Mouse (Mus musculus): ENCODE data around the gene Hilpda.

Gene Hilpda

DNA sequence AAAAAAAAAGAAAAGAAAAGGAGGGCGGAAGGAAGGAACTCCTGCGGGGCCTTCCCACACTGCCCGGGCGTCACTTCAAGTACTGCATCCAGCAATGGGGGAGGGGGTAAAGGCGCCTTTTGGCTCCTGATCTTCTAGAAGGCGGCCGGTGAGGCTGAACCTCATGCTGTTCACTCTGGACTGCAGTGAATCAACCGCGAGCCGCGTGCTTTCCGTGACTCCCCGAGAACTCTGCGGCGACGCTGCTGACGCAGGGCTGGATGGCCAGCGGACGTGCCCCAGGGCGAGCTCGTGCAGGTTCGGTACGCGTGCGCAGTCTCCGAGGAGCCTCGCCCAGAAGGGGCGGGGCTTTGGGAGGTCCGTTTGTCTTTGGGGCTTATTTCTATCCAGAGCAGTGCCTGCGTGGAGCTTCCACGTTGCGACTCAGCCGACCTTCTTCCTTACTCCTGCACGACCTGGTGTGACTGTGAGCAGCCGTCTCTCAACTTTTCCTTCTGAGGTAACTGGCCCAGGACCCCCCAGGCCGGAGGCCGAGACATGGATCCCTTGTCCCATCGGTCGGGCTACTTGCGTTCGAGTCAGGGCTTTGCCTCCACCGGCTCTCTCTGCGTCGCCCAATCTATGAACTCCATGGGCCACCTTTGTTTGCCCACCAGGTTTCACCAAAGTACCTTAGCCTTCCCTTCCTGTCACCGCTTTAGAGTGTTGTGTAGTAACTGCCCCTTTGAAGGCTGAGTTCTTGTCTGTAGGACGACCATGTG lies at the start of gene Hilpda:
TSS of gene Hilpda (plus strand) at position 177 of the 761 bp plus-strand sequence.
- DNase-seq: peak; percentile 93 to 95

DNA sequence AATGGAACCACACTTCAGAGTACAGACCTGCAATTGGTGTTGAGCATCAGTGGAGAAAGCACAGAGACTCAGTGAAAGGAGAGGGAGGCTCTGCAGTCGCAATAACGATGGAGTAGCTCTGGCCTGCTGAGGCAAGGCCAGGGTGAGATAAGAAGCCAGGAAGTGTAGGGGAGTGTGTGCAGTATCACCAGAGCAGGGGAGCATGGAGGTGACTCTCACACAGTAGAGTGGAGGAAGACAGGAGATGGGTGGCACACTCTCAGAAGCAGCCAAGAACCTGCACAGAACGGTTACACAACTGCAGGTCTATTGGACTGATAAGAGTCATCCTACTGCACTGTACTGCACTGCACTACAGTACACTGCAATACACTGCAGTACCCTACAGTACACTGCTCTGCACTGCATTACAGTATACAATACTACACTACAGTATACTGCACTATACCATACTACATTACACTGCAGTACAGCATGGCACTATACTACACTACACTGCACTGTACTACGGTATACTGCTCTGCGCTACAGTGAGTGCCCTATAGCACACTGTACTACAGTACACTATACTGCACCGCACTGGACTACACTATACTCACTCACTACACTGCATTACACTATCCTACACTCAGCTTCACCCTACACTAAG lies 42.9 kb upstream of the Hilpda start:
- DNase-seq: no peak

DNA sequence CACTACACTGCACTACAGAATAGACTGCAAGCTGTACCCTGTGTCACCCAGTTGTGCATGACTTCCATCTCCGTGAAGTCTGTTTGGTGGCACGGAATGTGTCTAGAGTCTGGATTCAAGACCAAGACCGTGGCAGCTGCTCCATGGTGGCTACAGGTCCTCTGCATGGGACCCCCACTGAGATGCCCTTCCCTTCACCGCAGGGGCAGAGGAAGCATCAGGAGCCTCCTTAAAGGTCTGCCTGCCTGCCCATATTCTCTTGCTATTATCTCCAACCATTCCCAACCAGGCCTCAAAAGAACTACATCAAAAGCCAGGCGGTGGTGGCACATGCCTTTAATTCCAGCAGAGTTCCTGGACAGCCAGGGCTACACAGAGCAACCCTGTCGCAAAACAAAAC lies 41.9 kb upstream of the Hilpda start:
- DNase-seq: no peak

DNA sequence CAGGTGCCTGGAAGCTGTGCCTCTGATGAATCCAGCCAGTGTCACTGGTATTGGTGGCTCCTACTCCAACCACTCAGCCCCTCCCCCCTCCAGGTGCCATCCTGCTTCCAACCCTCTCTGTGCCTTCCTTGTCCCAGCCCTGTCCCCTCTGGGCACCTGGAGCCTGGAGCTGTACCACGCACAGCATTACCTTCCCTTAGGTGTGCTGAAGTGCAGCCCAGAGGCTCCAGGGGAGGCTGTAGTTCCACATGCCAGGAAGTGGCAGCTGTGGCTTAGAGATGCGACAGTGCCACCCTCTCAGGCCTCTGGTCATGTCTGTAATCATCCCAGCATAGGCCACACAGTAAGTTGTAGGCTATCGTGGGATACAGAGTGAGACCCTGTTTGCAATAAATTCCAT lies 40.5 kb upstream of the Hilpda start:
- no peak for DNase-seq

DNA sequence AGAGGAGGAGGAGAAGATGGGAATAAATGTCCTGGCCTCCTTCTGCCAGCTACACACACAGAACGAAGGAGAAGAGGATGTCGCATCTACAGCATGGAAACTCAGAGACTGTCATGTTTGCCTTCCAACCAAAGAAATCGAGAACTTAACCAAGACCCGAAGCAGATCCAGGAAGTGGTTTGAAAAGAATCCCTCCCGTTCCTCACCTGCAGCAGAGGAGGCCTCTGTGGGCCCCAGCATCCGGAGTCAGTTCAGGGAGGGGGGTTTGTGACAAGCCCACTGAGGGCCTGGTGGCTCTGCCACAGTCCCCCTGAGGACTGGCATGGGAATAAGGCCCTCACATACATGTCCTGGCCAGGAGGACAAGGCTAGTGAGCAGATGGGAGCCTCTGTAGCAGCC lies 40.0 kb upstream of the Hilpda start:
- no peak for DNase-seq

DNA sequence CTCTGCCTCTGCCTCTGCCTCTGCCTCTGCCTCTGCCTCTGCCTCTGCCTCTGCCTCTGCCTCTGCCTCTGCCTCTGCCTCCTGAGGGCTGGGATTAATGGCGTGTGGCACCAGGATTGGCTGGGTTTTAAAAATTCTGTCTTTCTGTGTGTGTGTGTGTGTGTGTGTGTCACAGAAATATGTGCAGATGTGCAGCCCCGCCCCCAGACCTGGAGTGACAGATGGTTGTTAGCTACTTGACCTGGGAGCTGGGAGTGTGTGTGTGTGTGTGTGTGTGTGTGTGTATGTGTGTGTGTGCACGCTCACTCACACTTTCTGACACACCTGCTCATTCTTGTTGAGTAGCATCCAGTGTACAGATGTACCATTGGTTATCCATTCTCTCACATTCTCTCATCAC lies 38.6 kb upstream of the Hilpda start:
- DNase-seq: no peak

DNA sequence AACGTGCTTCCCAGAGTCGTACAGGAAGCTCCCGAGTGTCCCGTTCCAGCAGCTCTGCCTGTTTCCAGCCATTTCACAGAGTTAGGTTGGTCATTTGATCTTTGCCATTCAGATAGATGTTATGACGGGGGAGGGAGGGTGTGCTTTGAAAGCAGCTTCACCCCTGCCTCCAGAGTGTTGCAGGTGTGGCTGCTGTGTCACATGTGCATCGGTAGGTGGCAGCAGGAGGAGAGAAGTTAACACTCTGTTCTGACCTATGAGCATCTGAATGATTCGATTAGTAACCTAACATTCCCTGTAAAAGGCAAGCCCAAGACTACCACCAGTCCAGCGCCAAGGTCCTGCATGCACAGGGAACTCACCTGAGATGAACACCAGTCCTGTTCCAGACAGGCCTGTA lies 38.0 kb upstream of the Hilpda start:
- peak in 1 of 2 experiments; percentile 13 for DNase-seq

DNA sequence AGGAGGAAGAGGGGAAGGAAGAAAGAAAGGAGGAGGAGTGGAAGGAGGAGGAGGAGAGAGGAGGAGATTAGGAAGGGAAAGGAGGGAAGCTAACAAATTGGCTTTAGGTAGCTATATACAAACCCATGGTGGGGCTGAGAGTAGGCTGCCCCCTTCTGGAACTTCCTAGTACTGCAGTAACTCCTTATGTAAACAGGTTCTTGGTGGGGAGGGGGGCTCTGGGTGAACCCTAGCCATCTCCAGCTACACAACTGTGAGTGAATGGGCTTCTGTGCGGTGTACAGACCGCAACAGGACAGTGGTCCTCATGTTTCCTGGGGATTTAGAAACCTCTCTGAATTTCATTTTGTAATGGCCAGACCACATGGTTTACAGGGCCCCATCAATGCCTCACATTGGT lies 31.5 kb upstream of the Hilpda start:
- DNase-seq: peak in 1 of 2 experiments; percentile 76

DNA sequence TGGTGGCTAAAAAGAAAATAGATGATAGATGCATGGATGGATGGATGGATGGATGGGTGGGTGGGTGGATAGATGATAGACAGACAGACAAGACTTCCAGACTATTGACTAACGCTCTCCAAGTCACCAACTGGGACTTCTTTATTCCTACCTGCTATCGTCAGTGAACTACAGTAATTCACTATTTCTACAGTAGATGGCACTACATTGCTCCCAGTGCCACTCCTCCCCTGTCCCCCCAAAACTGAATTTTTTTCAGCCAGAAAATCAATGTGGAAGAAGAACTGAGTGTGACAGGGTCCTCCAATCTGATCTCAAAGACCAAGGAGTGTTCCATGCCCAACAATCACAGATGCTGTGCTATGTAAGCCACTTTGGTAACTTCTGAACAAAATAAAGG lies 30.6 kb upstream of the Hilpda start:
- DNase-seq: no peak

DNA sequence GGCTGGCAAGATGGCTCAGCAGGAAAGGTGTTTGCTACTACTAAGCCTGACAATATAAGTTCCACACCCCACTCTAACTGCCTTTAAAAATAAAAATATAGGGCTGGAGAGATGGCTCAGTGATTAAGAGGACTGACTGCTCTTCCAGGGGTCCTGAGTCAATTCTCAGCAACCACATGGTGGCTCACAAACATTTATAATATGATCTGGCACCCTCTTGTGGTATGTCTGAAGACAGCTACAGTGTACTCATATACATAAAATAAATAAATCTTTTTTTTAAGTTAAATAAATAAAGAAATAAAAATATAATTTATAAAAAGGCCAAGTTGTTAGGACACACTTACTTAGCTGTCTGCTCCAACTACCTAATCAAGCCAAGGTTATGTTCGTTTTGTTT lies 30.0 kb upstream of the Hilpda start:
- no peak for DNase-seq

DNA sequence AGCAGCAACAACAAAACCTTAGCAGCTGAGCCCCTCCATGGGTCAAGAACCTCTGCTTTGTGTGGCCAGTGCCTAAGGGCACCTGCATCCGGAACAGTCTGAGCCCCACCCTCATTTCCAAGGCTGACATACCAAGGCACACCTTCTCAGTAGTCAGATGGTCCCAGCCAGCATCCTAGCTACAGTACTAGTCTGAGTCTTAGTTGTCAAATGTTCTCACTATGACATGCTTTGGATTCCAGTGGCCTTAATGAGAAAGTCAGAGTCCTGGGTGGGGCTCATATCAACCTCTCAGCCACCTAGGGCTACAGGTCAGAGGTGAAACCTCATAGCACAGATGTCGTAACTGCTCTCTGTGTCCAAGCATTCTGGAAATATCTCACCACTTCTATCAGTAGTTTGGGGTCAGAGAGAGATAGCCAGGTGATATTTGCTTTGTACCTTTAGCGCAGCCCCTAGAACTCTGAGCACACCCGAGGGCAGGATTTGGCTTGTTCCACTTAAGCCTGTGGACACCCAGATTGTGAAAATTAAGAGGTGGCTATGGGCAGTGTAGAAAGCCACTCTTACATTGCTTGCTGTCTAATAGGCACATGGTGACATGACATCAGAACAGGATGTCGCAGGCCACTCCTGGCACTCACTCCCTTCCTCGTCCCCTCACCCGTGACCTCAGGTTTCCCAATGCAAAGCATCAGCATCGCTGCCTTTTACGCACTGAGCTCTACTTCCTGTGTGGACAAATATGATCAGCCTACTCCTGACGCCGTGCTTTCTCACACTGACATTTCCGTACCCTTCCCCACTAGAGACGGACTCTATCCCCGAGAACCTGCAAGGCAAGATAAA lies 26.8 kb upstream of the Hilpda start:
- DNase-seq: no peak

DNA sequence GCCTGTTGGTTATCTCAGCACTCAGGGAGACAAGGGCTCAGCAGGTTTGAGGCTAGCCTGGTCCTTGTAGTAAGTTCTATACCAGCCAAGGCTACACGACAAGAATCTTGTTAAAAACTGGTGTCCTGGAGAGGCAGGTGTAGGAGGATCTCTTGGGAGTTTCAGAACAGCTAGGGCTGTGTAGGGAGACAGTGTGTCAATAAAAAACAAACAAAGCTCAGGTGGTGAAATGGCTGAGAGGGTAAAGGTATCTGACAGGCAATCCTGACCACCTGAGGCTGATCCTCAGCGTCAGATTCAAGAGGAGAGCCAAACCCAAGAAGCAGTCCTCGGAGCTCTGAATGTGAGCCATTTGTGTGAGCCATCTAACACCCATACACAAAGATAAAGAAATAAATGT lies 26.1 kb upstream of the Hilpda start:
- no peak for DNase-seq

DNA sequence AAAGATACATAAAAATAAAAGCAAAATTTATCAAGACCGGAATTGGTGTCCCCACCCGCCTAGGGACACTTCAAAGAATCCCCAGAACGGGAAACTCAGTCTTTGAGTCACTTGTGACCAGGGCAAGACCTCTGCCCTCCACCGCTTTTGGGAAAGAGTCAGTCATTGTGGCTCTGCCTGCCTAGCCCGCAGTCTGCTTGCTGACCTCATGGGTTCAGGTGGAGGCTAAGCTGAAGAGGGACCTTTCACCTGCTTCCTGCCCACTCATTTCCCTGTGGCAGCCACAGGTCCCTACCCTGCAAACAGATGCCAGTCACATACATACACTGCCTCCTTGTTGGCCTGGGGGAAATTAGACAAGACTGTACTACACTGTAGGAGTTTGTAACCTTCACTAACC lies 25.7 kb upstream of the Hilpda start:
- DNase-seq: no peak

DNA sequence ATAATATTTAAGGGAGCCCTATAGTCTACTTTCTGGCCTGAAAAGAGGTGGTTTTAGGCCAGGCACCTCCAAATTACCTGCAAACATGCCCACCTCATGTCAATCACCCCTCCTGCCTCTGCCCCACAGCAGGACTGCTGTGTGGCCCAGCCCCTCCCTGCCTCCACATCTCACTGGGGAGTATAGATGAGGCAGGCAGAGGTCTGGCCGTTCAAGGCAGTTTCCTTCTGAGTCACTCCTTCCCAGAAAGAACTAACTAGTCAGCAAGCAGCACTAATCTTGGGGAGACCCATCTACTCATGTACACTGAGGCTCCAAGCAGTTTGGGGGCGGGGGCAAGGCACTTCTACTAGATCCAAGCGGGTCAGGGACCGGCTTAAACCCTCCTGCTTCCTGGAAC lies 25.2 kb upstream of the Hilpda start:
- DNase-seq: no peak

DNA sequence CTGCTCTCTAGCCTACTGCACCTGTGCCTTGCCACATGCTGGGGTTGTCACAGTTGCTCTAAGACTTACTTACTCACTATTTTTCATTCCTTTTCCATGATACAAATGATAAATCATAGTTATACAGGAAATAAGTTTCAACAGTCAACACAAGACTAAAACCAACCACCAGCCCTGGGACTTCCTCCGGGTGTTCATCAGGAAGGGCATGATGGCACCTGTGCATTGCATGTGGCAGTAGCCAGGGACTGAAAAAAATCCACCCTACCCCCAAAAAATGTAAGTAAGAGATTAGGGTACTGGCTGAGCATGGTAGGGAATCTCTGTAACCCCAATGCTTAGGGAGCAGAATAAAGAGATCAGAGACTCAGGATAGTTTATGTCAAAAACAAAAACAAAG lies 12.9 kb upstream of the Hilpda start:
- DNase-seq: no peak

DNA sequence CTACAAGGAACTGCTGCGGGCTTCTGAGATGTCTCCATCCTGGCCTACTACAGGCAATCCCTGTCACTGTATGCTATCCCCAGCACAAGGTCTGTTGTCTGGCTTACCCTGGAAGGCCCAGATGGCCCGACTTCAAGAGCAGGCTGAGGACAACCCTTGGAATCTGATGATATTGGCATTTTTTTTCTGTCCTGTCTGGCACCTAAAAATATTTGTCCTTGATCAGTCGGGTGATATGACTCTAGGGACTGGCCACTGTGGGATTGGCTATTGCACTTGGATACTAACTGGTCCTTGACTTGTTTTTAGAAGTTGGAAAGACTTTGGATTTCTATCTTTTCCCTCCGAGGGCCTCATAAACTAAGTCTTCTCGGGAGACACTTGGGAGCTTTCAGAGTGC lies 10.5 kb upstream of the Hilpda start:
- no peak for DNase-seq

DNA sequence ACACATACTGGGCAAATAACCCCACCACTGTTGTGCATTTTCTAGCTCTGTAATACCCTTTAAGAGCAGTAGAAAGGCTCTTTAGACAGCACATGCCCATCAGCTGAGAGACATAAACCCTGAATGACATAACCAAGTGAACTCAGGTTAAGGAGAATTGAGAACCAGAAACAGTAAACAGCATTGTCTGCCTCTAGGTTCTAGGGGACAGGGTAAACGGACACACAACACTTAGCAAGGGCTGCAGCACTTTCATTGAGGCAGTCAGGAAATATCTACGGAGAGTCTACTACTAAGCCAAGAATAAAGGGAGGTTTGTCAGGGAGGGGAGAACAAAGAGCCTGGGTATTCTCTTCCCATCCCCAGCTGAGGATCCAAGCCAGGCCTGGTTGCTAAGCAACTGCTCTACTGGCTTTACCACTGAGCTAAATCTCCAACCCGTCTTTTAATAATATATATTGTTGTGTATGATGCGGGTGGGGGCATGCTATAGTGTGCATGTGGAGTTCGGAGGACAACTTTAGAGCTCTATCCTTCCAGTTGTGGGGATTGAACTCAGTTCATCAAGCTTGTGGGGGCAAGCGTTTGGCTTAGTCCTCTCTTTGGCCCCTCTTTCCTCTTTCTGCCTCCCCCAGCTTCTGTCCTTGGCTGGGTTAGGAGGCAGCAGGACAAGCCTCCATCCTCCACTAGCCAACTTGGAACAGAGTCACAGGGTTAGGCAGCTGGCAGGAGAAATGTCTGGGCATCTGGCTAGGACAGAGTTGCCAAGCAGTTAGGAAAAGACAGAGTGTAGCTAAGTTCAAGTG lies 8.4 kb upstream of the Hilpda start:
- no peak for DNase-seq

DNA sequence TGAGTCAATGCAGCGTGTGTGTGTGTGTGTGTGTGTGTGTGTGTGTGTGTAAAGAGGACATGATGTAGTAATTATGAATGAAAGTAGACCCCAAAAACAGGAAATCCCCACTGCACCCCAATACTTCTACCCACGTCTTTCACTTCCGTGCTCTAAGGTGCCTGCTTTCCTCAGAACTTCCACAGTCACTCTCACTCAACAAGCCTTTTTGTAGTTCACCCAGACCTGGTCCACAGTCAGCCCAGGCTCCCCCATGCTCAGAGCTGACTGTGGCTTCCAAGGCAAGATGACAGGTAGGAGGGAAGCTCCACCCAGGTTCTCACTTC lies 7.9 kb upstream of the Hilpda start:
- no peak for DNase-seq

DNA sequence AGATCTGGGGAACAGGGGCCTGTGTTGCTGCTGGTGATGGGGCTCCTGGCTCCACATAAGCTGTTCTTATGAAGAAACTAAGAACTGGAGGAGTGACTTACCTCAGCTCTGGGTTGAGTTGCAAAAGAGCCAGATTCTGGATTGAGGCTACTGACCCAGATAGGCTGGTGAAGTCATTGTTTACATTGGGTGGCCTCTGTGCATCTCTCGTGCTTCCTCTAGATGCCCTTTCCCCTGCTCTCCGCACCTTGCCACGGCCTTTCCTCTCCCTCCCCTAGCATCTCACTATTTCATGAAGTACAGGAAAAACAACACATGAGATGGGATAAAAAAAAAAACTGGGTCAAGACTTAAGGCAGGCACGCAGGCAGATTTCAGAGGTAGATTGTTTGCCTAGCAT lies 5.4 kb upstream of the Hilpda start:
- DNase-seq: no peak

DNA sequence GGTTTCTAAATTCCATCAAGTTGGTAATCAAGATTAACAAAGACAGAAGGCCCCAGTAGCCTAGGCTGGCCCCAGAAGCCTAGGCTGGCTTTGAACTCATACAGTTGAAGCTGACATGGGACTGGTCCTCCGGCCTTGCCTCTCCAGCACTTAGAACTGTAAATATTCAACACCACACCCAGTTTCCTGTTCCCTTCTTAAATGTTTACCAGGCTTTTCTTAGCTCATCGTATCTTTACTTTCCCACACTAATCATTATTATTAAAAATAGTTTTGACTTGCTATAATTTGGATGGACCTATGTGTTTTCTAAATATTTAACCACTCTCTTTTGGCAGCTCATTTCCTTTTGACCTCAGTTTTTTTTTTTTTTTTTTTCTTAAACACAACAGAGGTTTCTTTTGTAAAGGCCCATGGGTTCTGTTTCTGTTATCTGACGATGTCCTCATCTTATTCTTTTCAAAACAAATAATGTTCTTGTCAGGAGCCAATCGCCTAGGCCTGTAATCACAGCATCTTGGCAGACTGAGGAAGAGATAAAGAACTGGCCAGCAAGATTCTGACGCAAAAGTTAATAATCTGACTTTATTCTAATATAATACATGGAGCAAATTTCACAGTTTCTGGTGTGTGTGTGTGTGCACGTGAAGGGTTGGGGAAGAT lies 3.2 kb upstream of the Hilpda start:
- DNase-seq: no peak

DNA sequence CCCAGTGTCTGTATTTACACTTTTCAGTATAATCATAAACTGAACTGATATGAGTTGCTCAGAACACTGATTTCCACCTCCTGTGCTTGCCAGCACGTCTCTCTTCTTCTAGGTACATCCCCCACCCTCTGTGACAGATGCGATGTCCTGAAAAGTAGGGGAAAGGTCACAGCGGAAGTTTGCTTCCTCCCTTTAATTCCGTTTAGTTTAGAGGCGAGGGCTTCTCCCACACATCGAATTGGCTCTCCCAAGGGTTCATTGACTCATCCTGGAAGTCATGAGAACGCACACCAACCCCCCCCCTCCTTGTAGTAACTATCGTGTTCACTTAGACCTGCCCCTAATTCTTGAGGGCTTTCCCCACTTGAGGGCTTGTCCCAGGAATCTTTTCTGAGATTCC lies 1.3 kb upstream of the Hilpda start:
- peak in 1 of 2 experiments; percentile 8 for DNase-seq

DNA sequence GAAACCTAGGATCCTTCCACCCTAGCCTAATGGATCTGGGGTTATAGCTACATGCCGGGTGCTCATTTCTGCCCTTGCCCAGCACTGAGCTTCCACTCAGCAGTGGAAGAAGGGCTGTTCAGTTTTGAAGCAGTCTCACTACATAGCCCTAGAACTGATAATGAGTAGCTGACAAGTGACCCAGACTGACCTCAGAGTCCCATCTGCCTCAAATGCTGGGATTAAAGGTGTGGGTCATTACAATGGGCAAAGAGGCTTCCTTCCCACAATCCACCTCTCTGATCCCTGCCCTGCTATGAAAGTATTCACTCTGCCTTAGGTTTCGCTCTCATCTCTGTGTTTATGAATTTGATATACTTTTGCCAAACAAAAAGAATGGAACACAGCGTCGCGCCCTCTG lies 4.5 kb downstream of the Hilpda start:
- no peak for DNase-seq

Data from kidney, postnatal 25 days (tissue).